Mouse (Mus musculus) lung, embryonic 14.5 days (tissue): ENCODE measurements around the gene Hcrtr1. TPM values are rescaled to one million over a fixed set of nuclear protein-coding genes. Genes with fewer than 3 reads are reported as not detected.

Experiments used
- ATAC-seq: fragments of 200-750 bp; cut with Nextera tagmentation; 2 replicates; pipeline ENCODE4 v1.8.0; 2017; ENCODE audit warnings: mild to moderate bottlenecking, moderate TSS enrichment, moderate library complexity; ENCODE audit not compliant: insufficient read depth
- DNase-seq: peaks from one replicate; pipeline ENCODE4 v3.0.0-alpha.2; 2015
- H3K27ac ChIP-seq: fragments of 300-500 bp; sonication (generic); 2 replicates; pipeline ENCODE4 v1.5.1; 2014; ENCODE audit warnings: low read depth, mild to moderate bottlenecking, moderate library complexity
- H3K27me3 ChIP-seq: fragments of 300-500 bp; sonication (generic); 2 replicates; pipeline ENCODE4 v1.6.1; 2014; ENCODE audit warnings: low read length, control low read depth; ENCODE audit not compliant: insufficient read depth
- H3K36me3 ChIP-seq: fragments of 300-500 bp; sonication (generic); 2 replicates; pipeline ENCODE4 v1.6.1; 2014; ENCODE audit warnings: control low read depth; ENCODE audit not compliant: insufficient read depth
- H3K4me1 ChIP-seq: fragments of 300-500 bp; sonication (generic); 2 replicates; pipeline ENCODE4 v1.6.1; 2014; ENCODE audit warnings: antibody characterized with exemption, control low read depth; ENCODE audit not compliant: insufficient read depth
- H3K4me2 ChIP-seq: fragments of 300-500 bp; sonication (generic); 2 replicates; pipeline ENCODE4 v1.6.1; 2014; ENCODE audit warnings: mild to moderate bottlenecking
- H3K4me3 ChIP-seq: fragments of 300-500 bp; sonication (generic); 2 replicates; pipeline ENCODE4 v1.5.1; 2014; ENCODE audit warnings: low read depth, low read length
- H3K9ac ChIP-seq: fragments of 300-500 bp; sonication (generic); 2 replicates; pipeline ENCODE4 v1.6.1; 2014
- H3K9me3 ChIP-seq: fragments of 300-500 bp; sonication (generic); 2 replicates; pipeline ENCODE4 v1.6.1; 2016; ENCODE audit warnings: low read depth, low read length, control low read depth
- CTCF ChIP-seq: IDR thresholded peaks from 2 replicates; pipeline ENCODE4 v1.5.1; 2016; ENCODE audit warnings: antibody characterized with exemption, low read depth
- WGBS: fragments of 180-500 bp; shearing (Covaris S2); extraction: QIAGEN DNeasy Blood & Tissue Kit; methylation state at CpG from one replicate; pipeline ENCODE4 v1.1.7; 2014; 5-methylcytosine and 5-hydroxymethylcytosine counted together
- polyA plus RNA-seq: library from polyadenylated mRNA; unstranded; fragments of >200 nt; fragmentation: Nextera tagmentation; extraction: Ambion mirVana; gene quantifications from 2 replicates; pipeline ENCODE4 v1.2.1, GENCODE M21; 2014

Gene Hcrtr1
- polyA plus RNA-seq: 0.14 and 0.39 TPM in 2 replicates

GRCm38 (mm10) chr4:130139214-130139492 lies at the start of gene Hcrtr1:
Gene Hcrtr1, minus strand, starts transcription at chr4:130139359.
- 0 out of 2 replicates have a peak, but pooled peaks have one; percentile 4 for ATAC-seq
- H3K4me2 ChIP-seq: peak within 1 kb of the TSS; percentile 67
- H3K27ac ChIP-seq: no peak within 1 kb of the TSS
- H3K36me3 ChIP-seq: no peaks in the 10 kb centered on the region
- H3K27me3 ChIP-seq: peaks cover 41% of the 10 kb centered on the region
- TF ChIP-seq CTCF: no peak
- peak within 1 kb of the TSS; percentile 32 for H3K4me3 ChIP-seq
- H3K4me1 ChIP-seq: no peaks in the 10 kb centered on the region; the same call in 1 of the 2 replicates
- DNase-seq: no peak
- WGBS: 1% methylated on average over 15 of the region's 15 CpGs
- H3K9ac ChIP-seq: peak within 1 kb of the TSS; percentile 29; the same call in 1 of the 2 replicates
- no peaks in the 10 kb centered on the region for H3K9me3 ChIP-seq

DNA sequence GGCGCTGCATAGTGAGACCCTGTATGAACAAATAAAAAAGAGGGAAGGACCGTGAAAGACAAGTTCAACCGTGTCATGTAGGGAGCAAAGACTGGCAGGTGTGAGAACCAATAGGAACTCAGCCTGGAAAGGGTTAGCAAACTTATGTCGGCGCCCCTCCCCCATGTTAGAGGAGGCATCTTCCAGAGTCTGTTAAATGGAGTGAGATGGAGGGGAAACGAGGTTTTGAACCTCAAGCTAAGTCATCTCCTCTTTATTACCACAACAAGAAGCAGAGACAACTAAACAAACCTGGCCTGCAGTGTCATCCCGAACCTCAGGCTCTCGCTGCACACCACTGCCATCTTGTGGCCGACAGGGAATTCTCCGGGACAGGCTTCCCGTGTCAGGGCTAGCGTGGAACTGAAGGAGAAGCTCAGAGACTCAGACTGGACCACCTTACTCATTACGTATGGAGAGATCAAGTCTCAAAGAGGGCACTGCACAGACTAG lies 49.7 kb upstream of the Hcrtr1 start:
- Histone ChIP-seq H3K4me1 (no peaks in the 10 kb centered on the region), H3K4me3 (no peak overlapping the region), H3K27me3 (no peaks in the 10 kb centered on the region), H3K9ac (no peak overlapping the region), H3K9me3 (no peaks in the 10 kb centered on the region), H3K36me3 (no peaks in the 10 kb centered on the region), H3K4me2 (peak overlapping the region; percentile 39), H3K27ac (no peak overlapping the region)
- peak; percentile 69 for ATAC-seq
- peak; percentile 92 for DNase-seq
- peak; percentile 98 for TF ChIP-seq CTCF
- 2% methylated on average over 13 of the region's 13 CpGs for WGBS

- TF ChIP-seq CTCF: no peak
- WGBS: 37% methylated on average over 12 of the region's 12 CpGs
- Histone ChIP-seq H3K9me3 (no peaks in the 10 kb centered on the region), H3K4me3 (no peak overlapping the region), H3K9ac (no peak overlapping the region), H3K4me1 (no peaks in the 10 kb centered on the region), H3K4me2 (no peak overlapping the region), H3K36me3 (no peaks in the 10 kb centered on the region), H3K27me3 (no peaks in the 10 kb centered on the region), H3K27ac (no peak overlapping the region)
- DNase-seq (peak; percentile 72), ATAC-seq (no peak)
Measured at GRCm38 (mm10) chr4:130186891-130187290, 47.7 kb upstream of the Hcrtr1 start.

GRCm38 (mm10) chr4:130186450-130186849 lies 47.3 kb upstream of the Hcrtr1 start:
- Histone ChIP-seq H3K36me3 (no peaks in the 10 kb centered on the region), H3K4me2 (no peak overlapping the region), H3K4me1 (peaks cover 4% of the 10 kb centered on the region; the same call in 1 of the 2 replicates), H3K9me3 (no peaks in the 10 kb centered on the region), H3K27ac (no peak overlapping the region), H3K27me3 (no peaks in the 10 kb centered on the region), H3K9ac (no peak overlapping the region), H3K4me3 (no peak overlapping the region)
- ATAC-seq (no peak), DNase-seq (no peak)
- no peak for TF ChIP-seq CTCF
- 67% methylated on average over 9 of the region's 9 CpGs for WGBS

DNA sequence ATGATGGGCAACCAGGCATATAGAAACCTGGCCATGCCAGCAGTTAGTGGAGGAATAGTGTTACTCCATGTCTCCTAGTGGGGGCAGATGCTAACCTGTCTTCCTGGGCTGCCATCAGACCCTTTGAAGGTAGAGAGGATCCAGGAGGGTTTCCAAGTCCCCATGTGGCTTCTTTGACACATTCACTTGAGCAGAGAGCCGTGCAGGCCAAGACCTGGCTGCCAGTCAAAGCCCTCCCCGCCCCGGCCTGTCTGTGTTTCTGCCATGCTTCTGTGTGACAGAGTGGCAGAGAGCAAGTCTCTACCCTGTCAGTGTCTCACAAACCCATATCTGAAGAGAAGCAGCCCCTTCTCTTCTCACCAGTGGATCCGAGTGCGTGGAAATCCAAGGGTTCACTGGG lies 44.7 kb upstream of the Hcrtr1 start:
- peaks cover 6% of the 10 kb centered on the region; the same call in 1 of the 2 replicates for H3K4me1 ChIP-seq
- no peaks in the 10 kb centered on the region for H3K27me3 ChIP-seq
- no peak for TF ChIP-seq CTCF
- no peaks in the 10 kb centered on the region for H3K36me3 ChIP-seq
- H3K4me3 ChIP-seq: no peak overlapping the region
- H3K9me3 ChIP-seq: no peaks in the 10 kb centered on the region
- ATAC-seq (no peak), DNase-seq (no peak)
- H3K4me2 ChIP-seq: no peak overlapping the region
- 87% methylated on average over 5 of the region's 5 CpGs for WGBS
- no peak overlapping the region for H3K9ac ChIP-seq
- H3K27ac ChIP-seq: no peak overlapping the region

- Histone ChIP-seq H3K4me1 (peaks cover 6% of the 10 kb centered on the region; the same call in 1 of the 2 replicates), H3K4me3 (no peak overlapping the region)
- no peak for ATAC-seq
Measured at GRCm38 (mm10) chr4:130183023-130183422, 43.9 kb upstream of the Hcrtr1 start.

GRCm38 (mm10) chr4:130181886-130182285 lies 42.7 kb upstream of the Hcrtr1 start:
- Histone ChIP-seq H3K4me3 (no peak overlapping the region), H3K4me2 (no peak overlapping the region), H3K27me3 (no peaks in the 10 kb centered on the region), H3K4me1 (peaks cover 15% of the 10 kb centered on the region), H3K9me3 (no peaks in the 10 kb centered on the region), H3K36me3 (no peaks in the 10 kb centered on the region), H3K27ac (no peak overlapping the region), H3K9ac (no peak overlapping the region)
- DNase-seq (peak; percentile 72), ATAC-seq (no peak)
- 23% methylated on average over 4 of the region's 4 CpGs for WGBS
- TF ChIP-seq CTCF: no peak

More at GRCm38 (mm10) chr4:130183023-130183422, 43.9 kb upstream of the Hcrtr1 start:
- Histone ChIP-seq H3K4me2 (no peak overlapping the region), H3K27me3 (no peaks in the 10 kb centered on the region), H3K36me3 (no peaks in the 10 kb centered on the region), H3K27ac (no peak overlapping the region), H3K9me3 (no peaks in the 10 kb centered on the region), H3K9ac (no peak overlapping the region)
- no peak for DNase-seq
- TF ChIP-seq CTCF: no peak
- 50% methylated on average over 13 of the region's 13 CpGs for WGBS
